ENCODE assay signal across 17 mouse cellular contexts in the genomic region with DNA sequence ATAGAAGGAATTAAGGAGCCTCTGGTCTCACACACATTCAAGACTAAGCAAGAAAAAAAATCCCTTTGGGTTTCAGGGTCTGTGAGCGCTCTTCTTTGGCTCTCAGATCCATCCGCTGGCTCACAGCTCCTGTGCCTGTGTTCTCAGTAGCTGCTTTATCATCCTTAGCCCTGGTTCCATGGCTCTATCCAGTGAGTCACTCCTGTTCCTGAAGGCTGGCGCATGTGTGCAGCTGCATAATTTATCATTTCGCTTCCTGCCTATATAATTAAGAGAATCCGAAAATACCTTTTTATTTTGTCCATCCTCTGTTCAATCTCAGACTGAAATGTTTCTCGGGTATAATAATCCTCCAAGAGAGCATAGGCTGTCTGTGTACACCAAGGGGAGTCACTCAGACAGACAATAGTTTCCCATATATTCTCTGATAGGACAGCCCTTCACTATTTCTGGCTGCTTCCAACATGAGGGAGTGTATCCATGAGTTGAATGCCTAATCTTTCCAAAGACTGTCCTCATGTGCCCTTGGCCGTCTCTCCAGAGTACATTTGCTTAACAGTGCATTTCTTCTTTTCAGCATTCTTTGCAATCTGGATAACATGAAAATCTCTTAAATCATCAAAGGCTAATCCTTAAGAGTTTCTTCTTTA. TPM values are rescaled to one million over a fixed set of nuclear protein-coding genes. Genes with fewer than 3 reads are reported as not detected.
DNase-seq lines count a peak whose midpoint lies in the region; TF ChIP-seq lines count a peak whose summit lies in the region.
"Had no signal": no experiment of that assay in that cellular context is flagged by ENCODE, and none has a peak within 500 bp of the region (broad histone marks: within the 10 kb centered on the region; RNA-seq: fewer than 3 reads in every experiment).

No protein-coding gene starts in this region.

- no peak for TF ChIP-seq CTCF in kidney, adult 2 months (conservative IDR thresholded peaks at IDR 0.05; ENCODE audit: insufficient read depth, insufficient read length, low read depth, low read length)

- no peak for TF ChIP-seq POLR2A in kidney, adult 2 months (IDR thresholded peaks at IDR 0.05; ENCODE audit: low read depth, low read length)

- WGBS in kidney, adult 2 months: 75% methylated on average over 7 of the region's 7 CpGs

- H3K4me3 ChIP-seq in kidney, adult 2 months (ENCODE audit: insufficient read depth, low read depth, low read length): no peak overlapping the region
- H3K4me3 ChIP-seq: heart, embryonic 15.5 days; neural tube, embryonic 15.5 days had no signal

- intact Hi-C loops in left cerebral cortex, postnatal 25 days (cut with DNase I): no loop called here

- H3K27ac ChIP-seq in kidney, adult 2 months (ENCODE audit: insufficient read depth, low read depth, low read length): no peak overlapping the region
- H3K27ac ChIP-seq: heart, embryonic 15.5 days; neural tube, embryonic 15.5 days had no signal

- peak; percentile 19 for DNase-seq in kidney, adult 2 months
- DNase-seq in kidney, adult 8-10 months: no peak
- peak; percentile 26 for DNase-seq in testis, postnatal 14 days (ENCODE audit: low spot score)
- no peak for DNase-seq in testis, postnatal 10 days (ENCODE audit: low spot score)
- DNase-seq in left cerebral cortex, postnatal 25 days (ENCODE audit: low spot score in 2 of 2): peak; percentile 37 to 80
- DNase-seq in cerebellum, postnatal 4 days (ENCODE audit: low spot score in 2 of 2): no peak
- no peak for DNase-seq in heart, adult 8-10 months (ENCODE audit: low spot score)
- DNase-seq: cerebellum, adult 18-20 months; embryo, embryonic 11 days; kidney, adult 18-20 months; lung, embryonic 14.5 days; thymus, postnatal 36 days had no signal

- no peaks in the 10 kb centered on the region for H3K4me1 ChIP-seq in kidney, adult 2 months (ENCODE audit: control insufficient read depth, insufficient read depth, low read length)
- H3K4me1 ChIP-seq: heart, embryonic 15.5 days; neural tube, embryonic 15.5 days had no signal

- no peaks in the 10 kb centered on the region for H3K36me3 ChIP-seq in kidney, adult 2 months (ENCODE audit: control insufficient read depth, insufficient read depth, low read length)
- H3K36me3 ChIP-seq: G1E; heart, embryonic 15.5 days; neural tube, embryonic 15.5 days had no signal

- no peaks in the 10 kb centered on the region for H3K27me3 ChIP-seq in kidney, adult 2 months (replicated peaks; ENCODE audit: control insufficient read depth, insufficient read depth, low read length)
- H3K27me3 ChIP-seq: heart, embryonic 15.5 days; neural tube, embryonic 15.5 days had no signal

RNA-seq across cellular contexts. Expression of a gene that starts 52.3 kb away (rescaled TPM):
- polyA plus RNA-seq in kidney, adult 2 months (2012; rRNA removed): 9.5 and 9.8 TPM in 2 replicates
- total RNA-seq in left cerebral cortex, postnatal 25 days (2021): under 1 TPM; 0.34 to 0.62 TPM
- 10 to 100 TPM; 77.8 to 93.7 (median 88.2) TPM for total RNA-seq in heart, adult 8-10 months (2022)
- total RNA-seq: G1E; megakaryocyte, adult 5-6 weeks had no signal
- polyA plus RNA-seq: forebrain, embryonic 16.5 days; G1E had no signal

Comparison
In these comparisons a context has a peak if more than half of its experiments do, and no peak if none do; other contexts are left out.
1. DNase-seq: peak in kidney, adult 2 months (single experiment), testis, postnatal 14 days (single experiment) and left cerebral cortex, postnatal 25 days (2 of 2); none in kidney, adult 8-10 months (0 of 2), testis, postnatal 10 days (single experiment), cerebellum, postnatal 4 days (0 of 2) and heart, adult 8-10 months (single experiment).
2. RNA of a gene that starts 52.3 kb away (total RNA-seq): 77.8 to 93.7 TPM in heart, adult 8-10 months; 0.34 to 0.62 TPM in left cerebral cortex, postnatal 25 days; every median in the first group is over 10 times any median in the second.